Mouse (Mus musculus) lung, postnatal 0 days (tissue): ENCODE measurements at regions not wholly inside any gene's neighbourhood (a gene's known extent, or its start where the extent isn't known, plus 50 kb on each side); places are given as distances from the start of the nearest gene placed in this dataset.

Source experiments
- CTCF ChIP-seq: IDR thresholded peaks from 2 replicates; pipeline ENCODE4 v1.5.1; 2016; ENCODE audit warnings: antibody characterized with exemption, mild to moderate bottlenecking
- EP300 ChIP-seq: IDR thresholded peaks from 2 replicates; pipeline ENCODE4 v1.6.1; 2016; ENCODE audit warnings: antibody characterized with exemption, mild to moderate bottlenecking, control low read depth

DNA sequence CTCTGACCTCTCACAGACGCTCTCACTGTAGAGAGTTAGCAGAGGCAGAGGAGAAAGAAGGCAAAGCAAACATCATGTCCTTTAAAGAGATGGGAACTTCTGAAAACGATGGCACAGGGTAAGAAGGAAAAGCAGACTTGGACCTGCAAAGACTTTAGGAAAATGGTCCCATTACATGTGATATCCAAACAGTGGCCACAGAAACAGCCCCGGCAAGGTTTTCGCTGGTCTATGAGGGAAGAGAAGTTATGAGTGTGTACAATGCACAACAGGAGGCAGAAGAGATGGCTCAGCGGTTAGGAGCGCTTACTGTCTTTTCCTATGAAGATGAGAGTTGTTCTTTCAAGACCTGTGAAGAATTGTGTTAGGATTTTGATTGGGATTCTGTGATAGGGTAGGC, 114.9 kb downstream of the Kdr start:
- TF ChIP-seq CTCF (no peak), EP300 (no peak)
